Mouse (Mus musculus) midbrain, embryonic 14.5 days (tissue): ENCODE data around the gene Cadps. TPM values are rescaled to one million over a fixed set of nuclear protein-coding genes. Genes with fewer than 3 reads are reported as not detected.
A peak's percentile ranks its signal among the peaks of the same experiment; 100 is the strongest.

Experiments used
- ATAC-seq: fragments of 200-750 bp; cut with Nextera tagmentation; 2 replicates; pipeline ENCODE4 v1.8.0; 2017; ENCODE audit warnings: moderate number of reproducible peaks, moderate library complexity; ENCODE audit not compliant: low FRiP score, low TSS enrichment
- DNase-seq: peaks from one replicate; pipeline ENCODE4 v3.0.0-alpha.2; 2015
- H3K27ac ChIP-seq: fragments of 300-500 bp; sonication (generic); replicated peaks from 2 replicates; pipeline ENCODE4 v1.5.1; 2014; ENCODE audit warnings: mild to moderate bottlenecking, low read depth, low read length, moderate library complexity
- H3K27me3 ChIP-seq: fragments of 300-500 bp; sonication (generic); 2 replicates; pipeline ENCODE4 v1.6.1; 2014; ENCODE audit warnings: low read length, control low read depth, mixed read lengths; ENCODE audit not compliant: control insufficient read depth, insufficient read depth
- H3K36me3 ChIP-seq: fragments of 300-500 bp; sonication (generic); 2 replicates; pipeline ENCODE4 v1.6.1; 2014; ENCODE audit warnings: low read length, control low read depth; ENCODE audit not compliant: control insufficient read depth, insufficient read depth
- H3K4me1 ChIP-seq: fragments of 300-500 bp; sonication (generic); 2 replicates; pipeline ENCODE4 v1.6.1; 2014; ENCODE audit warnings: mild to moderate bottlenecking, antibody characterized with exemption, low read length, control low read depth; ENCODE audit not compliant: control insufficient read depth, insufficient read depth
- H3K4me2 ChIP-seq: fragments of 300-500 bp; sonication (generic); 2 replicates; pipeline ENCODE4 v1.6.1; 2014; ENCODE audit warnings: mild to moderate bottlenecking, low read length, moderate library complexity
- H3K4me3 ChIP-seq: fragments of 300-500 bp; sonication (generic); replicated peaks from 2 replicates; pipeline ENCODE4 v1.5.1; 2014; ENCODE audit warnings: low read depth, low read length
- H3K9ac ChIP-seq: fragments of 300-500 bp; sonication (generic); replicated peaks from 2 replicates; pipeline ENCODE4 v1.6.1; 2014; ENCODE audit warnings: mild to moderate bottlenecking, low read length, moderate library complexity
- H3K9me3 ChIP-seq: fragments of 300-500 bp; sonication (generic); 2 replicates; pipeline ENCODE4 v1.6.1; 2016; ENCODE audit warnings: low read length, control low read depth, mixed read lengths; ENCODE audit not compliant: control insufficient read depth
- WGBS: fragments of 180-500 bp; shearing (Covaris S2); extraction: QIAGEN DNeasy Blood & Tissue Kit; methylation state at CpG from one replicate; pipeline ENCODE4 v1.1.7; 2014; 5-methylcytosine and 5-hydroxymethylcytosine counted together
- polyA plus RNA-seq: library from polyadenylated mRNA; unstranded; fragments of >200 nt; fragmentation: Nextera tagmentation; extraction: Ambion mirVana; gene quantifications from 2 replicates; pipeline ENCODE4 v1.2.1, GENCODE M21; 2014

Gene Cadps
- polyA plus RNA-seq, 1 experiment from 2014 or later: 59.7 TPM

- H3K36me3 ChIP-seq: no peaks in the 10 kb centered on the region
- DNase-seq: no peak
- H3K4me2 ChIP-seq: no peak overlapping the region
- H3K4me1 ChIP-seq: 0 out of 2 replicates have a peak, but pooled peaks cover 4% of the 10 kb centered on the region
- ATAC-seq: no peak
- no peaks in the 10 kb centered on the region for H3K9me3 ChIP-seq
- no peak overlapping the region for H3K27ac ChIP-seq
- H3K9ac ChIP-seq: 0 out of 2 replicates have a peak overlapping the region, but pooled peaks have one; percentile 1
- peak overlapping the region; percentile 7; the same call in 1 of the 2 replicates for H3K4me3 ChIP-seq
- H3K27me3 ChIP-seq: peaks cover 99% of the 10 kb centered on the region
- 2% methylated on average over 24 of the region's 24 CpGs for WGBS
These were observed 478.7 kb downstream of the Cadps start for GRCm38 (mm10) chr14:12344061-12344745.

DNA sequence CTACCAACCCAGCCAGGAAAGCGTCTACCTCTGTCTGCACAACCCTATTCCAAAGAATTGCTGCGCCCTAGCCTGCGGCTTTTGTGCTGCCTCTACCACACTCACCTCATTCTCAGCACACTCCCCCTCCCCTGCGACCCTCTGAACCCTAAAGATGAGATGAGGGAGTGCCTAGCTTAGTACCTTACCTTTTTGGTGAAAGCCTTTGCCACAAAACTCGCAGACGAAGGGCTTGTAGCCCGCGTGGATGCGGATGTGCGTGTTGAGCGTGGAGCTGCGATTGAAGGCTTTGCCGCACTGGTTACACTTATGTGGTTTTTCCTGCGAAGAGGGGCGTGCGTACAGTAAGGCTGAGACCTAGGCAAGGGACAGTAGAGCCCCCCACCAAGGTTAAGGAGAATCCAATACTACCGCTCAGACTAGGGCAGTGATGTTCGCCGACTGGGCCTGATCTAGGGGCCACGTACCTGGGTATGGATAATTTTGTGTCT, 479.4 kb downstream of the Cadps start:
- ATAC-seq (no peak), DNase-seq (peak; percentile 51)
- H3K36me3 ChIP-seq: no peaks in the 10 kb centered on the region
- no peak overlapping the region for H3K9ac ChIP-seq
- H3K9me3 ChIP-seq: no peaks in the 10 kb centered on the region
- H3K4me2 ChIP-seq: no peak overlapping the region
- 2% methylated on average over 20 of the region's 20 CpGs for WGBS
- 0 out of 2 replicates have a peak overlapping the region, but pooled peaks have one; percentile 0 for H3K4me3 ChIP-seq
- peaks cover 96% of the 10 kb centered on the region for H3K27me3 ChIP-seq
- H3K27ac ChIP-seq: no peak overlapping the region
- H3K4me1 ChIP-seq: 0 out of 2 replicates have a peak, but pooled peaks cover 4% of the 10 kb centered on the region

DNA sequence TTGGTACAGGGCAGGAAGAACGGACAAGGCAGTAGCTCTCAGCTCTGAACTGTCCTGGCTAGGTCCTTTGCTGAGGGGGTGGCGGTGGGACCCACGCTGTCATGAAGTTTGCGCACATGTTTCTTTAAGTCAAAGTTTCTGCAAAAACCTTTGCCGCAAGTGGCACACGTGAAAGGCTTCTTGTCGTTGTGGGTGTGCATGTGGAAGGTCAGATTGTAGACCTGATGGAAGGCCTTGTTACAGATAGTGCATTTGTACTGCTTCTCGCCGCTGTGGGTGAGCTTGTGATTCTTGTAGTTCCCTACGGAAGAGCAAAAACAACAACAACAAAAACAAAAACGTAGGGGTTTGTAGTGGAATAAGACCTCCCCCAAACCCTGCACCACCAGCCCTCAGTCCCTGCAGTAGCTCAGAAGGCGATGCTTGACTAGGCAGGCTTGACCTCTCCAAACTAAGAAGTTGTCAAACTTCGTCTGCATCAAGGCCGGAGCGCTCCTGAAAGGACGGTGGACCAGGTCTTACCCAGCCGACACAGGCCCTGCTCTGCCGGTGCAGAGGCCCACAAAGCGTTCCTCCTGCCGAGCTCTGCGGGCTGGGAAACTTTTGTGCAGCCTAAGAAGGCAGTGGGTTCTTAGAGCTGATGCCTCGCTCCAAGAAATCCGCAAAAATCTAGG, 480.3 kb downstream of the Cadps start:
- DNase-seq: peak; percentile 29

GRCm38 (mm10) chr14:12341789-12342457, 481.0 kb downstream of the Cadps start:
- no peak overlapping the region for H3K9ac ChIP-seq
- no peak overlapping the region for H3K27ac ChIP-seq
- H3K4me2 ChIP-seq: no peak overlapping the region
- H3K9me3 ChIP-seq: no peaks in the 10 kb centered on the region
- DNase-seq (peak; percentile 36), ATAC-seq (no peak)
- H3K4me3 ChIP-seq: no peak overlapping the region
- peaks cover 95% of the 10 kb centered on the region for H3K27me3 ChIP-seq
- 0 out of 2 replicates have a peak, but pooled peaks cover 4% of the 10 kb centered on the region for H3K4me1 ChIP-seq
- 1% methylated on average over 24 of the region's 24 CpGs for WGBS
- no peaks in the 10 kb centered on the region for H3K36me3 ChIP-seq

More for the DNA sequence above, 480.3 kb downstream of the Cadps start:
- Histone ChIP-seq H3K27me3 (peaks cover 95% of the 10 kb centered on the region), H3K9ac (no peak overlapping the region), H3K9me3 (no peaks in the 10 kb centered on the region), H3K4me2 (no peak overlapping the region), H3K27ac (no peak overlapping the region), H3K36me3 (no peaks in the 10 kb centered on the region), H3K4me3 (no peak overlapping the region), H3K4me1 (0 out of 2 replicates have a peak, but pooled peaks cover 4% of the 10 kb centered on the region)
- ATAC-seq: no peak
- 2% methylated on average over 23 of the region's 23 CpGs for WGBS

DNA sequence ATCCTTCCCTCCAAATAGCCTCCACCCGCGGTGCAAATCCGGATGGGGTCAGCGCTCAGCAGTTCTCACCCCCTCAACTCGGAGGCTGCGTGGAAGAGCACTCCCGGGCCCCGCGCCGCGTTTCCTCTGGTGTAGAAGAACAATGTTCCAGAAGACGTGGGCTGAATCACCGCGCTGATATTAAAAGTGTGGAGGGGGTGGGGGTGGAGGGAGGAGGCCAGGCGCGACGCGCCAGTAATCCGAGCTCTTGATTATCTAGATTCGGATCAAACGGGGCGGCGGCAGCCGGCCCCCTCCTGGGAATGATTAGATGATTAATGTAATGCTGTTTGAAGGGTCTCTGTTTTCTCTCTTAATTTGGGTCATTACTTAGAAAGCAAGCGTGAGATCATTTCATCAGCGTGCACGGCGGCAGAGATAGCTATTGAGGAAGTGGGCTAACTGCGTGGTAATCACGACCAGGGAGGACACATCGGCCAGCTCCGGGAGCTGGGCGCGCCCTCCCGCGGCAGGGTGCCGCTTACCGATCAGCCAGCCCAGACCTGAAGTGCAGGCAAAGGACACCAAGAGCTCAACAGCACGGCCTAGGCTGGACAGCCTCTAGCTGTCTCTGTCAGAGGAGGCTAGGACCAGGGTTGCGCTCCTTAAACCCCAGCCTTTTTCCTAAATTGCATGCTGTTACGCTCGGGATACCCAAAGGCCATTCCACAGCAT, 481.6 kb downstream of the Cadps start:
- Histone ChIP-seq H3K9me3 (no peaks in the 10 kb centered on the region), H3K4me1 (0 out of 2 replicates have a peak, but pooled peaks cover 4% of the 10 kb centered on the region), H3K27me3 (peaks cover 95% of the 10 kb centered on the region), H3K27ac (no peak overlapping the region), H3K4me2 (peak overlapping the region; percentile 3; the same call in 1 of the 2 replicates), H3K4me3 (0 out of 2 replicates have a peak overlapping the region, but pooled peaks have one; percentile 8), H3K9ac (no peak overlapping the region), H3K36me3 (no peaks in the 10 kb centered on the region)
- DNase-seq (peak; percentile 46), ATAC-seq (0 out of 2 replicates have a peak, but pooled peaks have one; percentile 3)
- under 1% methylated on average over 42 of the region's 42 CpGs for WGBS

GRCm38 (mm10) chr14:12340238-12341074, 482.4 kb downstream of the Cadps start:
- Histone ChIP-seq H3K27ac (no peak overlapping the region), H3K9me3 (no peaks in the 10 kb centered on the region), H3K9ac (no peak overlapping the region), H3K4me1 (0 out of 2 replicates have a peak, but pooled peaks cover 4% of the 10 kb centered on the region), H3K27me3 (peaks cover 95% of the 10 kb centered on the region), H3K4me2 (no peak overlapping the region), H3K4me3 (no peak overlapping the region), H3K36me3 (no peaks in the 10 kb centered on the region)
- WGBS: 1% methylated on average over 19 of the region's 19 CpGs
- ATAC-seq (no peak), DNase-seq (peak; percentile 24)

- Histone ChIP-seq H3K4me3 (no peak overlapping the region), H3K27ac (no peak overlapping the region), H3K4me2 (no peak overlapping the region), H3K36me3 (no peaks in the 10 kb centered on the region), H3K9me3 (no peaks in the 10 kb centered on the region), H3K9ac (no peak overlapping the region), H3K4me1 (no peaks in the 10 kb centered on the region), H3K27me3 (peaks cover 95% of the 10 kb centered on the region)
- ATAC-seq (no peak), DNase-seq (no peak)
- WGBS: under 1% methylated on average over 10 of the region's 10 CpGs
These were observed 483.9 kb downstream of the Cadps start for GRCm38 (mm10) chr14:12338811-12339565.
